Mouse (Mus musculus) adrenal gland (tissue): ENCODE data around the gene Ntm.

Experiments used
- intact Hi-C: fragments of 180-260 bp; cut with DNase I; formaldehyde crosslinking; loops from one replicate; pipeline ENCODE4 v1.15.1; 2025

The Ntm gene

GRCm38 (mm10) chr9:29201163-29202053, 761.5 kb downstream of the Ntm start:
- intact Hi-C loops = loop anchor here (1.0 to 10.0 kb wide), 4 partner anchors 207 to 443 kb away; no protein-coding TSS in a partner anchor

GRCm38 (mm10) chr9:29197046-29197445, 765.9 kb downstream of the Ntm start:
- intact Hi-C loops = no loop called here

- intact Hi-C loops = no loop called here
Observed at GRCm38 (mm10) chr9:29194265-29194664, 768.7 kb downstream of the Ntm start.

- intact Hi-C loops = no loop called here
Observed at GRCm38 (mm10) chr9:29183011-29183410, 779.9 kb downstream of the Ntm start.

- intact Hi-C loops = no loop called here
Observed at GRCm38 (mm10) chr9:29181661-29182060, 781.3 kb downstream of the Ntm start.

GRCm38 (mm10) chr9:29165731-29166130, 797.2 kb downstream of the Ntm start:
- intact Hi-C loops = no loop called here

- intact Hi-C loops = no loop called here
Observed at GRCm38 (mm10) chr9:29161059-29161642, 801.8 kb downstream of the Ntm start.

- intact Hi-C loops = no loop called here
Observed at GRCm38 (mm10) chr9:29145901-29146300, 817.0 kb downstream of the Ntm start.

GRCm38 (mm10) chr9:29136039-29136438, 826.9 kb downstream of the Ntm start:
- intact Hi-C loops = no loop called here

- intact Hi-C loops = no loop called here
Observed at GRCm38 (mm10) chr9:29130717-29131292, 832.1 kb downstream of the Ntm start.

GRCm38 (mm10) chr9:29130316-29130715, 832.6 kb downstream of the Ntm start:
- intact Hi-C loops = no loop called here

- intact Hi-C loops = no loop called here
Observed at GRCm38 (mm10) chr9:29128416-29128815, 834.5 kb downstream of the Ntm start.

GRCm38 (mm10) chr9:29124455-29124854, 838.5 kb downstream of the Ntm start:
- intact Hi-C loops = no loop called here

GRCm38 (mm10) chr9:29123828-29124227, 839.1 kb downstream of the Ntm start:
- intact Hi-C loops = no loop called here

GRCm38 (mm10) chr9:29117561-29118112, 845.3 kb downstream of the Ntm start:
- intact Hi-C loops = no loop called here

- intact Hi-C loops = no loop called here
Observed at GRCm38 (mm10) chr9:29115337-29115736, 847.6 kb downstream of the Ntm start.

GRCm38 (mm10) chr9:29106771-29107170, 856.2 kb downstream of the Ntm start:
- intact Hi-C loops = no loop called here

GRCm38 (mm10) chr9:29104442-29104841, 858.5 kb downstream of the Ntm start:
- intact Hi-C loops = no loop called here

- intact Hi-C loops = no loop called here
Observed at GRCm38 (mm10) chr9:29103993-29104392, 858.9 kb downstream of the Ntm start.

- intact Hi-C loops = no loop called here
Observed at GRCm38 (mm10) chr9:29100624-29101023, 862.3 kb downstream of the Ntm start.

- intact Hi-C loops = no loop called here
Observed at GRCm38 (mm10) chr9:29092443-29092842, 870.5 kb downstream of the Ntm start.

GRCm38 (mm10) chr9:29088657-29089056, 874.3 kb downstream of the Ntm start:
- intact Hi-C loops = no loop called here
